Mouse (Mus musculus) ES-E14 (cell line): ENCODE results near the gene Klhl41. TPM values are rescaled to one million over a fixed set of nuclear protein-coding genes. Genes with fewer than 3 reads are reported as not detected.

Experiments
- DNase-seq: peaks from one replicate; pipeline ENCODE4 v3.0.0-alpha.2; 2013; ENCODE audit warnings: low read depth, low spot score
- H3K27ac ChIP-seq: 2 replicates; pipeline ENCODE4 v1.5.1; 2012; ENCODE audit warnings: low read depth, mild to moderate bottlenecking, low read length, moderate library complexity, mixed read lengths; ENCODE audit not compliant: poor library complexity, insufficient read depth, severe bottlenecking
- H3K36me3 ChIP-seq: 2 replicates; pipeline ENCODE4 v1.6.1; 2012; ENCODE audit warnings: mild to moderate bottlenecking, low read length, moderate library complexity, mixed read lengths; ENCODE audit not compliant: control insufficient read depth, poor library complexity, insufficient read depth, severe bottlenecking
- H3K4me1 ChIP-seq, 2 experiments: fragments of 150-350 bp in 1 of 2; sonication (generic) in 1 of 2; 2 replicates each; pipeline ENCODE4 v1.6.1; 2012; ENCODE audit warnings: low read length in 2 of 2, mild to moderate bottlenecking in 1 of 2, mixed read lengths in 1 of 2; ENCODE audit not compliant: control insufficient read depth in 2 of 2, insufficient read depth in 2 of 2, poor library complexity in 1 of 2
- H3K4me3 ChIP-seq, 2 experiments: fragments of 150-350 bp in 1 of 2; sonication (generic) in 1 of 2; 2 replicates each; pipeline ENCODE4 v1.5.1; 2012; ENCODE audit warnings: low read length in 2 of 2, low read depth in 1 of 2, mild to moderate bottlenecking in 1 of 2, mixed read lengths in 1 of 2; ENCODE audit not compliant: insufficient read depth in 1 of 2, poor library complexity in 1 of 2, severe bottlenecking in 1 of 2
- H3K9ac ChIP-seq: 2 replicates; pipeline ENCODE4 v1.6.1; 2012; ENCODE audit warnings: low read depth, mild to moderate bottlenecking, low read length, mixed read lengths; ENCODE audit not compliant: poor library complexity, insufficient read depth, severe bottlenecking
- H3K9me3 ChIP-seq: fragments of 150-350 bp; sonication (generic); 2 replicates; pipeline ENCODE4 v1.6.1; 2012; ENCODE audit warnings: low read depth, mild to moderate bottlenecking, low read length; ENCODE audit not compliant: control insufficient read depth, insufficient read depth
- CHD2 ChIP-seq: IDR thresholded peaks from 2 replicates; pipeline ENCODE4 v1.6.1; 2014; ENCODE audit warnings: mild to moderate bottlenecking, low read depth, low read length, inconsistent platforms
- HCFC1 ChIP-seq: IDR thresholded peaks from 2 replicates; pipeline ENCODE4 v1.6.1; 2012; ENCODE audit warnings: low read length, inconsistent platforms, borderline replicate concordance; ENCODE audit not compliant: insufficient read depth
- MAFK ChIP-seq: IDR thresholded peaks from 2 replicates; pipeline ENCODE4 v1.6.1; 2014; ENCODE audit warnings: mild to moderate bottlenecking, low read depth, low read length, inconsistent platforms; ENCODE audit not compliant: insufficient read depth
- ZC3H11A ChIP-seq: IDR thresholded peaks from 2 replicates; pipeline ENCODE4 v1.6.1; 2012; ENCODE audit warnings: low read depth, mild to moderate bottlenecking, inconsistent platforms, low read length, borderline replicate concordance
- ZNF384 ChIP-seq: IDR thresholded peaks from 2 replicates; pipeline ENCODE4 v1.6.1; 2012; ENCODE audit warnings: low read depth, low read length, inconsistent platforms
- in situ Hi-C, 2 experiments: fragments of 600-800 bp; cut with MboI; formaldehyde crosslinking; loops; one replicate each; pipeline ENCODE4 v1.15.1; 2025; ENCODE audit warnings: low sequenced_read_pairs in 2 of 2, inconsistent platforms in 1 of 2; ENCODE audit not compliant: unreplicated experiment in 2 of 2
- total RNA-seq: library from RNA; depleted of rRNA; stranded (reverse); fragments of 300-350 nt; gene quantifications from 2 replicates; pipeline ENCODE4 v1.2.3, GENCODE M21; 2012

Gene Klhl41
- total RNA-seq, 1 experiment: 0.40 TPM

DNA sequence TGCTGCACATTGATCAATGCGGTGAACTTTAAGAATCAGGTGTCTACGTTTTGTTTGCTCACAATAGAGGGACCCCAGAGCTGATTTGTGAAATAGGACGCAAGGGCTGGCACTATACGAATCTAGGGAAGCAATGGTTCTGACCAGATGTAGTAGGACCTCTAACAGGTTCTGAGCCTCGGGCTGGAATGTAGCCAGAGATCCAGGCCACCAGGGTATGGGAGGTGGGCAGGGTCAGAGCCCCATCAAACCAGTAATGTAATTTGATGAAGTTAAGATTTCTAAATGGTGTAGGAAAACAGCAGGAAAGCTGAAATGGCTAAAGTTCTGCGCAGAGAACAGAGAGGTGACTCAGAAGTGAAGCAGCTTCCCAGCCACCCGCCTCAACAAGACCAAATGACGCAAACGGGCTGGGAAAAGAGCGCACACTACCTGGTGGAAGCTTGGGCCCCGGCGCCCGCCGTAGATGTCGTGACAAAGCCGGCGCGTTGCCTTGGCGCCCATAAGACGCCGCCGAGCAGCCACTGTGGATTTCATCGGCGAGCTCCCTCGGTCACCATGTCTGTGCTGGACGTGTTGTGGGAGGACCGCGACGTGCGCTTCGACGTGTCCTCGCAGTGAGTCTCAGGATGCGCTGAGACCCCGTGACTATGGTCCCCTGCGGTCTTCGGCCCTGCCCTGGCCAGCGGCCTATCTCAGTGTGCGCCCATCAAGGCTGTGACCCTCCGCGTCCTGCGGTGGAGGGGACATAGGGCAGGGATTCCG is 23.0 kb upstream of the Klhl41 start, which contains the start of gene Bbs5:
Bbs5 (plus strand) TSS at position 446 of the 765 bp plus-strand sequence.
- Histone ChIP-seq H3K4me3 (peak within 1 kb of the TSS; percentile 84 to 97), H3K9me3 (no peaks in the 10 kb centered on the region), H3K9ac (peak within 1 kb of the TSS; percentile 87), H3K27ac (no peak within 1 kb of the TSS), H3K36me3 (no peaks in the 10 kb centered on the region), H3K4me1 (peaks cover 0 to 2% of the 10 kb centered on the region in 2 experiments; a peak in 2 of 4 replicates)
- DNase-seq: peak; percentile 76
- in situ Hi-C loops: no loop called here
- TF ChIP-seq HCFC1 (peak; percentile 74; the same call in 1 of the 2 replicates), ZNF384 (no peak)

DNA sequence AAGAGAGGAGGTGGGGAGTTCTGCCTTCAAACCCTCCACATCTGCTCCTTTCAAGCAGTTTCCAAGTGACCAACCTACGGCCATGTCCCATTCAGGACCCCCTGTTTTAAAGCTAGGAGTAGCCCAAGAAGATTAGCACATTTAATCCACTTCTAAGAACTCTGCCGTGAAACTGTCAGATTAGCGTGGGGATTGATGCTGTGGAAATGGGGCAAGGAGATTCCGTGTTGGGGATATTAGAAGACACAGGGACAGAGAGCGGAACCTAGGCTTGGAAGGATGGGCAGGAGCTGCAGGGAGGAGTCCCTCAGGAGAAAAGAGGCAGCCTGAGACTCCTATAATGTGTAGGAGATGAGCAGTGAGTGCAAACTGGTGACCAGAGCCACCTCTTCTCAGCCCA is 20.2 kb upstream of the Klhl41 start:
- Histone ChIP-seq H3K27ac (no peak overlapping the region), H3K4me1 (peaks cover 0 to 2% of the 10 kb centered on the region in 2 experiments; a peak in 2 of 4 replicates), H3K4me3 (no peak overlapping the region), H3K36me3 (no peaks in the 10 kb centered on the region), H3K9ac (no peak overlapping the region; the same call in 1 of the 2 replicates), H3K9me3 (no peaks in the 10 kb centered on the region)
- no peak for DNase-seq
- in situ Hi-C loops: no loop called here
- TF ChIP-seq ZNF384: no peak
- no peak for TF ChIP-seq HCFC1
- no peak for TF ChIP-seq ZC3H11A
- TF ChIP-seq CHD2: no peak
- no peak for TF ChIP-seq MAFK

DNA sequence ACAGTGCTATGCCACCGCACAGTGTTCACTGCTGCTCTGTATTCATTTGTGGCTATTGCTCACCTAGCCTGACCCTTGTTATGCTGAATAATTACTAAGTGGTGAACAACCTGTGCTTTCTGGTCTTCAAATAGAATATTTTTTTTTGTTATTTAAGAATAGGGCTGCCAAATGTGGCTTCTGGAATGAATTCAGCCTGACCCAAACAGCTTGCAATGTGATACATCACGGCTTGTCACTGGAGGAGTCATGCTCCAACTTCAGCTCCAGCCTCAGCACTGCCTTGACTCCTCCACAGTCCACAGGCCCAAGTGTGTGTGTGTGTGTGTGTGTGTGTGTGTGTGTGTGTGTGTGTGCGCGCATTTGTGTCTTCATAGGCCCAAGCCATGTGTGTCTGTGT is 10.6 kb upstream of the Klhl41 start:
- no peak overlapping the region for H3K4me3 ChIP-seq
- no peak overlapping the region for H3K9ac ChIP-seq
- in situ Hi-C loops: no loop called here
- H3K9me3 ChIP-seq: no peaks in the 10 kb centered on the region
- H3K27ac ChIP-seq: no peak overlapping the region
- no peaks in the 10 kb centered on the region; the same call in 1 of the 2 replicates for H3K36me3 ChIP-seq
- no peak for DNase-seq
- TF ChIP-seq ZC3H11A (no peak), HCFC1 (no peak), MAFK (no peak), CHD2 (no peak), ZNF384 (no peak)
- H3K4me1 ChIP-seq: no peaks in the 10 kb centered on the region

DNA sequence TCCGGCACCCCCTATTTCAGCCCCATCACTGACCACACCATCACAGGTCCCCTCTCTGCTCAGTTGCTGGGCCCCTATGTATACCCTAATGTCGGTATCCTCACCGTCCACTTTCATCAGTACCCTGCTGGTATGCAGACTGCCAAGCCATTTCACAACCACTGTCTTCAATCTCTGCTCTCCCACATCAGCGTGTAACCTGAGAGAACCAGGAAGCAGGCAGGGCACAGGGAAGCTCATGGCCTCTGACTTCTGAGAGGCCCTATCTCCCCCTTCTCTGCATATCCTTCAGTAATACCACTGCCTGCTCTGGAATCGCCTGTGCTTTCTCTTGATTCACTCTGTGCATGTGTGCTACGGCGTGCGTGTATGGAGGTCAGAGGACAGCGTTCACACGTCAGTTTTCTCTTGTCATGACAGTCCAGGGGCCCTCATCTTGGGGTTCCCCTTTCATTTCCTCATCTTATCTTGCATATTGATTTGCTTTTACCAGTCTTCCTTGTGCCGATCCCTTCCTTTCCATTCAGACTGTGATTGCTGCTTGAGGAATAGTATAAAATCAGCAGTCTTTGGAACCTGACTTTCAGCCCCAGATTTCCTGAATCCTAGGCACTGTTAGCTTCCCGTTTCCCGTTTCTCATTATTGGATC is 6.0 kb upstream of the Klhl41 start:
- H3K4me3 ChIP-seq: no peak overlapping the region
- in situ Hi-C loops: no loop called here
- H3K4me1 ChIP-seq: no peaks in the 10 kb centered on the region
- DNase-seq: no peak
- H3K36me3 ChIP-seq: no peaks in the 10 kb centered on the region; the same call in 1 of the 2 replicates
- no peaks in the 10 kb centered on the region for H3K9me3 ChIP-seq
- H3K27ac ChIP-seq: no peak overlapping the region
- TF ChIP-seq ZNF384: no peak
- TF ChIP-seq MAFK: no peak
- TF ChIP-seq ZC3H11A: no peak
- TF ChIP-seq CHD2: no peak
- TF ChIP-seq HCFC1: no peak
- H3K9ac ChIP-seq: no peak overlapping the region
